Mouse (Mus musculus): ENCODE results near the gene Kcnt1. TPM values are rescaled to one million over a fixed set of nuclear protein-coding genes. Genes with fewer than 3 reads are reported as not detected.

Gene Kcnt1
- polyA plus RNA-seq, 1 experiment, result 14.6 TPM

Other genes starting within 250 kb of the Kcnt1 start
- gene Ccdc183, start 246.1 kb upstream of the Kcnt1 start, polyA plus RNA-seq (2012; rRNA removed), result 1.0 and 1.6 TPM in 2 replicates
- 72.5 and 74.2 TPM in 2 replicates for gene Tmem141, start 241.7 kb upstream of the Kcnt1 start, polyA plus RNA-seq (2012; rRNA removed)
- gene Fcna, start 235.7 kb upstream of the Kcnt1 start, polyA plus RNA-seq (2012; rRNA removed), result 18.2 and 19.1 TPM in 2 replicates
- gene Lcn8, start 210.6 kb upstream of the Kcnt1 start, polyA plus RNA-seq (2012; rRNA removed), result 4,084 and 9,522 TPM in 2 replicates
- 3,609 and 5,181 TPM in 2 replicates for gene Lcn5, start 205.8 kb upstream of the Kcnt1 start, polyA plus RNA-seq (2012; rRNA removed)
- gene Lcn6, start 186.9 kb upstream of the Kcnt1 start, polyA plus RNA-seq (2012; rRNA removed), result 342 and 466 TPM in 2 replicates
- 996 and 1,118 TPM in 2 replicates for gene Lcn10, start 181.0 kb upstream of the Kcnt1 start, polyA plus RNA-seq (2012; rRNA removed)
- gene Obp2a, start 163.7 kb upstream of the Kcnt1 start, polyA plus RNA-seq (2012; rRNA removed), result 25.9 and 27.0 TPM in 2 replicates
- gene Bmyc, start 157.0 kb upstream of the Kcnt1 start, polyA plus RNA-seq (2012; rRNA removed), result 208 and 344 TPM in 2 replicates
- gene Obp2b, start 126.7 kb upstream of the Kcnt1 start, polyA plus RNA-seq (2012; rRNA removed), result 0.19 and 0.22 TPM in 2 replicates
- gene Lcn3, start 98.2 kb upstream of the Kcnt1 start, polyA plus RNA-seq (2012; rRNA removed), result not detected in 2 replicates
- gene Lcn11, start 86.7 kb upstream of the Kcnt1 start, polyA plus RNA-seq (2012; rRNA removed), result 0.38 and 0.53 TPM in 2 replicates
- not detected in 2 replicates for gene Gm13539, start 81.5 kb upstream of the Kcnt1 start, polyA plus RNA-seq (2012; rRNA removed)
- gene Glt6d1, start 47.9 kb upstream of the Kcnt1 start, polyA plus RNA-seq (2012; rRNA removed), result 0.36 and 0.76 TPM in 2 replicates
- gene Lcn9, start 40.6 kb upstream of the Kcnt1 start, polyA plus RNA-seq (2012; rRNA removed), result 2,439 and 2,836 TPM in 2 replicates
- gene Sohlh1, start 16.5 kb upstream of the Kcnt1 start, polyA plus RNA-seq (2012; rRNA removed), result 0.13 and 0.16 TPM in 2 replicates
- gene Camsap1, start 119.5 kb downstream of the Kcnt1 start, polyA plus RNA-seq (2012; rRNA removed), result 13.0 and 17.7 TPM in 2 replicates
- gene Ubac1, start 158.0 kb downstream of the Kcnt1 start, polyA plus RNA-seq (2012; rRNA removed), result 39.0 and 58.8 TPM in 2 replicates